Mouse (Mus musculus) layer of hippocampus, postnatal 10 days (tissue): ENCODE results near the gene Wipi1. TPM values are rescaled to one million over a fixed set of nuclear protein-coding genes. Genes with fewer than 3 reads are reported as not detected.
A peak's percentile ranks its signal among the peaks of the same experiment; 100 is the strongest.

Experiments
- DNase-seq, 2 experiments: peaks; one replicate each; pipeline ENCODE4 v3.0.0; 2021; ENCODE audit warnings: low spot score in 2 of 2
- total RNA-seq, 2 experiments: library from RNA; stranded (reverse); gene quantifications; 2 replicates each; pipeline ENCODE4 v1.2.3; 2021

Wipi1 gene
- total RNA-seq, 2 experiments from 2014 or later = 22.0 to 24.3 TPM

GRCm38 (mm10) chr11:109545265-109545664 is 66.5 kb downstream of the Wipi1 start:
- no peak for DNase-seq

GRCm38 (mm10) chr11:109544432-109544831 is 67.3 kb downstream of the Wipi1 start:
- DNase-seq = no peak

DNA sequence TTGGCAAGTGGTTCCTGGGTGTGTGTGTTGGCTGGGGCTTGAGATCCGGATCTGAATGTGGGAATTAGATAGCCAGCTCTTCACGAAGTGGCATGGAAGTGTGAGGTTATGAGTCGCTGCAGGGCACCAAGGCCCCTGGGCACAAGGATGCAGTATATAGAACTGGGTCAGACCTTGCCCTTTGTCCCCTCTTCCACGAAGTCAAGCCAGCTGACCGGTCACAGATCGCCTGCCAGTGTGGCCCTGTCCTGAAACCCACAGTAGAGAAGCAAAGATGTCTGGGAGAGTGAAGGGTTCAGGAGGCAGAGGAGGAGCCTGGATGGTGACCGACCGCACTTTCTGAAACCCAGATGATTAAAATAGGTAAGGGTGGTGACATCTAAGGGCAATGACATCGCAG is 68.3 kb downstream of the Wipi1 start:
- DNase-seq = no peak

GRCm38 (mm10) chr11:109539290-109539689 is 72.5 kb downstream of the Wipi1 start:
- peak in 1 of 2 experiments; percentile 14 for DNase-seq

DNA sequence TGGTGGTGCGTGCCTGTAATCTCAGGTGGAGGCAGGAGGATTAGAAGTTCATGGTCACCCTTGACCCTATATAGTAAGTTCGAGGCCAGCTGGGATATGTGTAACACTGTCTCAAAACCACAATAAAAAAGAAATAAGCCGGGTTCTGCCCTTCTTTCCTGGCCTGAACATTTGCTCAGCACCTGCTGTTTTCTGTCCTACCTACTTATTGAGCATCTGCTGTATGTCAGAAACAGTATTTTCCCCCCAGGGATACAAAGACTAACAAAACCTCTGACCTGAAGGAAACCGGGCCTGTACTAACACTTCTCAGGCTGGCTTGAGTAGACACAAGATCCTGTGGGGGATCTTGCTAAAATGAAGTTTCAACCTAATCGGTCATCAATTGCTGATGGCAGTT is 74.8 kb downstream of the Wipi1 start:
- no peak for DNase-seq

- no peak for DNase-seq
These were observed 75.8 kb downstream of the Wipi1 start for GRCm38 (mm10) chr11:109535966-109536365.

- no peak for DNase-seq
These were observed 81.7 kb downstream of the Wipi1 start for GRCm38 (mm10) chr11:109530030-109530429.

DNA sequence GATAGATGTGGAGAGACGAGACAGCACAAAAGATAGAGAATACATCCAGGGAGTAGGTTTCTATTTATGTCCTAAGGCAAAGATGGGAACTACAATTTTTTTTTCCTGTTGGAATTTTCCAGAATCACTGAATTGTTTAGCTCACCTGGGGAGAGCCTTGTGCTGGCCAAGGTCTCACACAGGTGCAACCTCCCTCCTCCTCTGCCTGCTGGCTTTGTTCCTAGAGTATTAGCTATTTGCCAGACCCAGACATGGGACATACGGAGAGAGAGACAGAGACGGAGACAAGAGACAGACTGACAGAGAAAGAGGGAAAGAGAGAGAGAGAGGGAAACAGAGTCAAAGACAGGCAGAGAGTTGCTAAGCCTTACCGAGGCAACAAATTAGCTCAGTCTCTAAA is 86.2 kb downstream of the Wipi1 start:
- no peak for DNase-seq

DNA sequence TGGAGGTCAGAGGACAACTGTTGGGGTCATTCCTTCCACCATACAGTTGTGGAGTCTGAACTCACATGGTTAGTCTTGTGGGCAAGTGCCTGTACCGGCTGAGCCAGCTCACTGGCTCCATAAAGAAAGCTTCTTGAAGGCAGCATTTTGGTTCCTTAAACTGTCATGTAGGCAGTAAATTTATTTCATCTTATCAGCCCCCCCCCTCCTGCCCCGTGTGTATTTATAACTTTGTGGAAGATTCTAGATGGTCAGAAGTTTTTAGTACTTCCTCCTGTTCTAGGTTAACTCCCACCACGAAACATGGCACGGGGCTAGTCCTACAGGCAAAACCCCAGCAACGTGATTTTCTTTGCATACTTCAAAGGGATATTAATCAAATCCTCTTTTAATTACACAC is 86.9 kb downstream of the Wipi1 start:
- no peak for DNase-seq

Other genes with a start within 250 kb of the Wipi1 start
- 10 to 100 TPM; 58.9 to 61.5 TPM for gene Gna13, start 249.1 kb downstream of the Wipi1 start, total RNA-seq
- not detected for gene 9930022D16Rik, start 198.1 kb downstream of the Wipi1 start, total RNA-seq
- 100 to 1,000 TPM; 104 to 111 TPM for gene Amz2, start 186.0 kb downstream of the Wipi1 start, total RNA-seq
- gene Arsg, start 138.6 kb downstream of the Wipi1 start, total RNA-seq = 1 to 10 TPM; 6.6 to 9.1 TPM
- 10 to 100 TPM; 11.4 to 14.9 TPM for gene Slc16a6, start 138.4 kb downstream of the Wipi1 start, total RNA-seq
- gene Prkar1a, start 37.4 kb upstream of the Wipi1 start, total RNA-seq = 100 to 1,000 TPM; 414 to 447 TPM
- 10 to 100 TPM; 16.1 to 18.9 TPM for gene Fam20a, start 110.3 kb upstream of the Wipi1 start, total RNA-seq
- gene 1700012B07Rik, start 216.1 kb upstream of the Wipi1 start, total RNA-seq = not detected